Mouse (Mus musculus): ENCODE results near the gene P4hb.

- TF ChIP-seq POLR2A (IDR thresholded peaks at IDR 0.05; ENCODE audit: insufficient read depth, low read length) (no peak), CTCF (IDR thresholded peaks at IDR 0.05; ENCODE audit: low read depth, low read length) (no peak)
These were observed 40.9 kb upstream of the P4hb start for GRCm38 (mm10) chr11:120613976-120614375.
